Mouse (Mus musculus): ENCODE measurements around the gene Sde2. TPM values are rescaled to one million over a fixed set of nuclear protein-coding genes. Genes with fewer than 3 reads are reported as not detected.

Sde2 gene
- polyA plus RNA-seq, 1 experiment from 2014 or later = 31.7 TPM

DNA sequence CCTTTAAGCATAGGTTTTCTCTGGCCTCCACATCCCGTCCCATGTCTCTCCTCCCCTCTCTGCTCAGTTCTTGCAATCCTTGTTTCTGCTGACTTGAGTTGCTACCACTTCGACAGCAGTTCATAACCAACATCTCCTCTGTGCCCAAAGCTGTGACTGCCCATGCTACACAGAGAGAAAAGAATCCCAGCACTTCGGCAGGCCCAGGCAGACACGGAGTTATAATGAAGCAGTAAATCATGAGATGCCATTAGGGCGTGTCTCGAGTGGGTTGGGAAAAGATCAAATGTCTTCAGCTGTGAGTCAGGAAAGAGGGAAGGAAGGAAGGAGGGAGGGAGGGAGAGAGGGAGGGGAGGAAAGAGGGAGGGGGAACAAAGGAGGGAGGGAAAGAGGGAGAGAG is 12.9 kb upstream of the Sde2 start:
- H3K4me1 ChIP-seq (replicated peaks) = no peaks in the 10 kb centered on the region
- no peaks in the 10 kb centered on the region for H3K9me3 ChIP-seq
- no peak overlapping the region for H3K27ac ChIP-seq
- no peak overlapping the region for H3K9ac ChIP-seq
- ATAC-seq = peak; percentile 39
- no peaks in the 10 kb centered on the region for H3K27me3 ChIP-seq (replicated peaks)
- no peak overlapping the region for H3K4me3 ChIP-seq (replicated peaks)
- H3K36me3 ChIP-seq = no peaks in the 10 kb centered on the region
- 26% methylated on average over 6 of the region's 6 CpGs for WGBS
- H3K4me2 ChIP-seq (replicated peaks) = no peak overlapping the region

GRCm38 (mm10) chr1:180839201-180839910 is 11.6 kb upstream of the Sde2 start:
- Histone ChIP-seq H3K9ac (no peak overlapping the region), H3K4me1 (replicated peaks) (no peaks in the 10 kb centered on the region), H3K27me3 (replicated peaks) (no peaks in the 10 kb centered on the region), H3K4me3 (replicated peaks) (no peak overlapping the region), H3K4me2 (replicated peaks) (no peak overlapping the region), H3K9me3 (no peaks in the 10 kb centered on the region), H3K27ac (no peak overlapping the region), H3K36me3 (no peaks in the 10 kb centered on the region)
- WGBS = 70% methylated on average over 8 of the region's 8 CpGs
- ATAC-seq = no peak

DNA sequence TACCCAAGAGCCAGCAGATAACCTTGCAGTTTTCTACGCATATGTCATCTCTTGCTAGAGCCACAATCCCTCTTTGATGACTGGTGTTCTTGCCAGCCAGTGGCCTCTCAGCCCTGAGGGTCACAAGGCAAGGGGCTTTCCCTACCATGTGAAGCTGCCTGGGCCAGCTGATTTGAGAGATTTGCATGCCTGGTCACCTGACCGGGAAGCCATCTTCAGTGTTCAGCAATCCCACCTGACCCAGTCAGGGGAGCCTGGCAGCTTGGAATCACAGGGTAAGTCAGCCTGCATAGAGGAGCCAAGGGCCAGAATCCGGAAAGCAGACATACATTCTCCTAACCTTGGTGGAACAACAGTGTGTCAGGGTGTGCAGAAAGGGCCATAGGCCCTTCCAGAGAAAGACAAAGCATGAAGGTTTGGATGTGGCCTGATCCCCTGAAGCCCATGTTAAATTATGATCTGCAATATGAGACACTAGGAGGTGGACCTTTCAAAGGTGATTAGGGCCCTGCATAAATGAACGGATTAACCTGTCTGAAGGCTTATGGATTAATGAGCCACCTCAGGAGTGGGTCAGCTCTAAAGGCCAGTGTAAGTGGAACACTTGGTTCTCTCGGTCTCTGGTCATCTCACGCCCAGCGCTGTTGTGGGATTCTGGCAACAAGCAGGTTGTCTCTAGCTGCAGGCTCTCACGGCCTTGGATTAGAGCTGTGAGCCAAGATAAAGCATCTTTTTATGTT is 9.2 kb upstream of the Sde2 start:
- Histone ChIP-seq H3K4me2 (replicated peaks) (no peak overlapping the region), H3K27me3 (replicated peaks) (no peaks in the 10 kb centered on the region), H3K9ac (no peak overlapping the region), H3K4me1 (replicated peaks) (no peaks in the 10 kb centered on the region), H3K36me3 (no peaks in the 10 kb centered on the region), H3K27ac (no peak overlapping the region), H3K9me3 (no peaks in the 10 kb centered on the region), H3K4me3 (replicated peaks) (no peak overlapping the region)
- ATAC-seq = no peak
- WGBS = 88% methylated on average over 8 of the region's 8 CpGs

GRCm38 (mm10) chr1:180848114-180848510 is 2.8 kb upstream of the Sde2 start:
- H3K9me3 ChIP-seq = no peaks in the 10 kb centered on the region
- H3K27ac ChIP-seq = peak overlapping the region; percentile 91
- ATAC-seq = peak; percentile 64
- 2% methylated on average over 9 of the region's 9 CpGs for WGBS
- H3K4me3 ChIP-seq (replicated peaks) = peak overlapping the region; percentile 16; the same call in 1 of the 2 replicates
- H3K36me3 ChIP-seq = no peaks in the 10 kb centered on the region
- no peaks in the 10 kb centered on the region for H3K27me3 ChIP-seq (replicated peaks)
- H3K4me1 ChIP-seq (replicated peaks) = peaks cover 29% of the 10 kb centered on the region
- peak overlapping the region; percentile 57 for H3K4me2 ChIP-seq (replicated peaks)
- H3K9ac ChIP-seq = no peak overlapping the region; the same call in 1 of the 2 replicates

DNA sequence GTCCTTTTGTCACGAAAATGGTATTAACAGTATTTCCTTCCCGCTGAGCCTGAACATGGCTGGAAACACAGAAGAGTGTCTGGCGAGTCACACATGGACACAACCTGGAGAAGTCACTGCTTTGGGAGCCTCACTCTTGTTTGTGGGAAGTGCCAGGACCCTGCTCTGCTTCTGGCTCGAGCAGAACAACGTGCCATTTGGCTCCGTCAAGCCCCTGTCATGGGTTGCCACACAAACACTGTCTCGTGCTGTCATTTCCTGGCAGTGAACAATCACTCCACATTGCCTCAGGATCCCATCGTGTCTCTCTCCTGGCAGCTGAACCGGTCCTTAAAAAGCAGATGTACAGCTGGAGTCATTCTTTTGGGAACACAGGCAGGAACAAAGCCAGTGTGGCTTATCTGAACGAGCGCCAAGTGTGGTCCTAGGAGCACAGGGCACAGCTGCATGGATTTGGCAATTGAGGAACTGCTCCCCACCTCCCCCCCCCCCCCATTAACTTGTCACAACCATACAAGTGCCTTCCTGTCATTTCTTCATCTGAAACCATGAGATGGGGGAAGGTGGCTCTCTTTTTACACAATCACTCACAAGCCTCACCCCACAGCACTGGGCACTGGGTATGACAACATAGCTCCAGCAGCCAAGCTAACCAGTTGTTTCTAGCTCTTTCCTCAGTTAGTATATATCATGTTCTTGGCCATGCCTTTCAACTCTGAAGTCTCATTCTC is 2.3 kb upstream of the Sde2 start:
- no peaks in the 10 kb centered on the region for H3K36me3 ChIP-seq
- no peak overlapping the region for H3K9ac ChIP-seq
- H3K27ac ChIP-seq = peak overlapping the region; percentile 91
- H3K27me3 ChIP-seq (replicated peaks) = no peaks in the 10 kb centered on the region
- peak overlapping the region; percentile 57 for H3K4me2 ChIP-seq (replicated peaks)
- 0 out of 2 replicates have a peak overlapping the region, but pooled peaks have one; percentile 16 for H3K4me3 ChIP-seq (replicated peaks)
- peaks cover 29% of the 10 kb centered on the region for H3K4me1 ChIP-seq (replicated peaks)
- WGBS = 28% methylated on average over 11 of the region's 11 CpGs
- no peak for ATAC-seq
- no peaks in the 10 kb centered on the region for H3K9me3 ChIP-seq

GRCm38 (mm10) chr1:180849701-180850301 is 1.1 kb upstream of the Sde2 start:
- 39% methylated on average over 11 of the region's 11 CpGs for WGBS
- Histone ChIP-seq H3K4me1 (replicated peaks) (peaks cover 29% of the 10 kb centered on the region), H3K36me3 (no peaks in the 10 kb centered on the region), H3K4me2 (replicated peaks) (peak overlapping the region; percentile 82), H3K27ac (peak overlapping the region; percentile 99), H3K27me3 (replicated peaks) (no peaks in the 10 kb centered on the region), H3K4me3 (replicated peaks) (peak overlapping the region; percentile 64), H3K9me3 (no peaks in the 10 kb centered on the region), H3K9ac (peak overlapping the region; percentile 57; the same call in 1 of the 2 replicates)
- ATAC-seq = no peak

DNA sequence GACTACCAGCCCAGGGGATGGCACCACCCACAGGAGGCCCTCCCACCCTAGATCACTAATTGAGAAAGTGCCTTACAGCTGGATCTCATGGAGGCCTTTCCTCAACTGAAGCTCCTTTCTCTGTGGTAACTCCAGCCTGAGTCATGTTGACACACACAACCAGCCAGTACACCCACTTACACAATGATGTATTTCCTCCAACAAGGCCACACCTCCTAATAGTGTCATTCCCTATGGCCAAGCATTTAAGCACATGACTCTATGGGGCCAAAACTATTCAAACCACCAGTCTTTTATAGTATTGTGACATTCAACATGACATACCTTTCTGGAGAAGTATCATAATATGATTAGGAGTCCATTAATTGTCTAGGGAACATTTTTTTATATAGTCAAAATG is 7.8 kb downstream of the Sde2 start:
- Histone ChIP-seq H3K4me3 (replicated peaks) (no peak overlapping the region), H3K27ac (no peak overlapping the region), H3K4me1 (replicated peaks) (no peaks in the 10 kb centered on the region), H3K4me2 (replicated peaks) (no peak overlapping the region), H3K36me3 (peaks cover 49% of the 10 kb centered on the region), H3K9me3 (no peaks in the 10 kb centered on the region), H3K27me3 (replicated peaks) (no peaks in the 10 kb centered on the region), H3K9ac (no peak overlapping the region)
- ATAC-seq = no peak

DNA sequence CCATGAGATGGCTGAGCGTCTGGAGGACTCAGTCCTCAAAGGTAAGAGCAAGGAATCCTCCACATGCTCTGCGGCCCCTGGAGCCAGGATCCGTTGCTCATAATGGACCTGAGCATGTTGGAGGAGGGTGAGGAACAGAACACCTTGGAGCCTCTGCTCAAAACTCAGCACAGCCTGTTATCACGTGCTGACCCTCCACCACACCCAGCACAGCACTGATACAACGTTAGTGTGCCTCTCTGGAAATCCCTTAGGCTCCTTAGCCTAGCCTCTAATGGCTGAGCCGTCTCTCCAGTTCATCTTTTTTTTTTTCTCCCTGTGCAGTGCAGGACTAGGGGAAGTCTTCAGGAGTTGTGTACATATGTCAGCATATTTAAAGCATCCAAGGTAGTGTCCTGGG is 9.1 kb downstream of the Sde2 start:
- WGBS = 81% methylated on average over 6 of the region's 6 CpGs
- ATAC-seq = no peak
- Histone ChIP-seq H3K4me1 (replicated peaks) (no peaks in the 10 kb centered on the region), H3K27ac (no peak overlapping the region), H3K4me2 (replicated peaks) (no peak overlapping the region), H3K4me3 (replicated peaks) (no peak overlapping the region), H3K9me3 (no peaks in the 10 kb centered on the region), H3K36me3 (peaks cover 55% of the 10 kb centered on the region), H3K9ac (no peak overlapping the region), H3K27me3 (replicated peaks) (no peaks in the 10 kb centered on the region)

DNA sequence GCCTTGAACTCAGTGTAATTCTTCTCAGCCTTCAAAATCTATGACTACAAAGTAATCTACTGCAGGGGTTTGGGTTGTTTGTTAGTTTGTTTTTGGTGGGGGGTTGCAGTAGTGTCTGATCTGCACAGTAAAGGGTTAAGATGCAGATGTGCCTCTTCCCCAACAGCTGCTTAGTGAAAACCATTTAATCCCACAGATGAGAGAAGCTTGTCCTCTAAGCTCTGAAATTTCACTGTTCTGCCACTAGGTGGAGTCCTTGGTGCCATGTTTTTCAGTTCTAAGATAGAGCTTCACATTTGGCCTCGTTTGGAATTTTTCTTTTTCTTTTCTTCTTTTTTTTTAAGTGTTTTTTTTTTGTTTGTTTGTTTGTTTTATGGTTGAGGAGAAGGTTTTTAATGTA is 12.7 kb downstream of the Sde2 start:
- Histone ChIP-seq H3K4me2 (replicated peaks) (no peak overlapping the region), H3K27me3 (replicated peaks) (no peaks in the 10 kb centered on the region), H3K36me3 (peaks cover 45% of the 10 kb centered on the region), H3K4me1 (replicated peaks) (no peaks in the 10 kb centered on the region), H3K9ac (no peak overlapping the region), H3K9me3 (no peaks in the 10 kb centered on the region), H3K4me3 (replicated peaks) (no peak overlapping the region), H3K27ac (no peak overlapping the region)
- WGBS = 11% methylated on average over 1 of the region's 1 CpGs
- no peak for ATAC-seq

- H3K9ac ChIP-seq = no peak overlapping the region
- WGBS = 91% methylated on average over 7 of the region's 7 CpGs
- ATAC-seq = no peak
- H3K4me1 ChIP-seq (replicated peaks) = no peaks in the 10 kb centered on the region
- H3K36me3 ChIP-seq = peaks cover 34% of the 10 kb centered on the region
- no peak overlapping the region for H3K27ac ChIP-seq
- H3K4me3 ChIP-seq (replicated peaks) = no peak overlapping the region
- H3K9me3 ChIP-seq = no peaks in the 10 kb centered on the region
- H3K4me2 ChIP-seq (replicated peaks) = no peak overlapping the region
- H3K27me3 ChIP-seq (replicated peaks) = no peaks in the 10 kb centered on the region
Measured at GRCm38 (mm10) chr1:180866001-180866400, 15.1 kb downstream of the Sde2 start.

DNA sequence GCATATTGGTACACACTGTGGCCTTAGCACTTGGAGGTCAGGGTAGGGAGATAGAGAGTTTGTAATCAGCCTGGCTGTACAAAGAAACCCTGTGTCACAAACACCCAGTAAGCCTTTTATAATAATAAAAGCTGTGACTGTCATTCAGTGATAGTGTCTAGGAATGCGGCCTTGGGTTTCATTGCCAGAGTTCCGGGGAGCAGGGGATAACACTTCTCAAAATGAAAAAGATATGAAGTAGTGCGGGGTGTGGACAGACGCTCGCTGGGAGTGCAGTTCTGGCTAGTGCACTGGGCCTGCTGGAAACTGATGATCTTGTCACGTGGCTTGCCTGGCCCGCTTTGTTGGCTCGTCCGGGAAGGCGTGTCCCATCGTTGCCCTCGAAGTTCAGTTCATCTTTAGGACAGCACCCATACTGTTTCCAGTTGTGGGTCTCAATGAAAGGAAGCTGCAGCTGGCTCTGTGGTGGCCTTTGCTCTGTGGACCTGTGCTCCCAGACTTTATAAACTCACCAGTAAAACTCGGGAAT is 19.3 kb downstream of the Sde2 start:
- H3K27ac ChIP-seq = no peak overlapping the region
- H3K4me3 ChIP-seq (replicated peaks) = no peak overlapping the region
- no peak overlapping the region for H3K9ac ChIP-seq
- no peak overlapping the region for H3K4me2 ChIP-seq (replicated peaks)
- no peaks in the 10 kb centered on the region for H3K4me1 ChIP-seq (replicated peaks)
- no peaks in the 10 kb centered on the region for H3K27me3 ChIP-seq (replicated peaks)
- H3K9me3 ChIP-seq = no peaks in the 10 kb centered on the region
- no peak for ATAC-seq
- H3K36me3 ChIP-seq = 0 out of 2 replicates have a peak, but pooled peaks cover 12% of the 10 kb centered on the region
- WGBS = 56% methylated on average over 13 of the region's 13 CpGs
